Mouse (Mus musculus) cerebellum, postnatal 14 days (tissue): ENCODE measurements at regions not wholly inside any gene's neighbourhood (a gene's known extent, or its start where the extent isn't known, plus 50 kb on each side); places are given as distances from the start of the nearest gene placed in this dataset.

Experiments
- DNase-seq, 2 experiments: peaks; one replicate each; pipeline ENCODE4 v3.0.0; 2021; ENCODE audit warnings: mixed read lengths in 2 of 2

DNA sequence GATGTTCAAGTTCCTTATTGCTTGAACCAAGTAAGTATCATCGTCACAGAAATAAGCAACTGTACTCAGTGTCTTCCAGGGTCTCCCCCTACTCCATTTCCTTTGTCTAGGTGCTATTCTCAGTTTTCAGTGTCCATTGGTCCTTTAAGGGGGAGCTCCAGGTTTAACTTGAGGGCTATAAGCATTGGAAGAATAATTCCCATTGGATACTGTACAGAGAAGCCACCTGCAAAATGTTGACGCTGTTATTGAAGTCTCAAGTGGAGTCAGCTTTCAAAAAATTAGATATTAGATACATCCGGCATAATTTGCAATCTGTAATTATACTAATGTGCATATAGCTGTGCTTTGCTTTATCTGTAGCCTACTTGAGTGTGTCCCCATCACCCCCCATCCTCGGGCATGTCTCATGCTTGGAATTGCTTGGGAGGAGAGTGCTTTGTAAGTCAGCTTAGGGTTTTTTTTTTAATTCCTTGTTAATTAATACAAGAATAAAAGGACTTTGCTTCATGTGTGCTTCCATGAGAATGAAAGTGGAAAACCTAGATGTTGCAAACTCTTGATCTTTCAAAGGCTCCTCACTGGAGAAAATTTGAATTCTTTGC lies 425.6 kb upstream of the Ubash3b start:
- no peak for DNase-seq

DNA sequence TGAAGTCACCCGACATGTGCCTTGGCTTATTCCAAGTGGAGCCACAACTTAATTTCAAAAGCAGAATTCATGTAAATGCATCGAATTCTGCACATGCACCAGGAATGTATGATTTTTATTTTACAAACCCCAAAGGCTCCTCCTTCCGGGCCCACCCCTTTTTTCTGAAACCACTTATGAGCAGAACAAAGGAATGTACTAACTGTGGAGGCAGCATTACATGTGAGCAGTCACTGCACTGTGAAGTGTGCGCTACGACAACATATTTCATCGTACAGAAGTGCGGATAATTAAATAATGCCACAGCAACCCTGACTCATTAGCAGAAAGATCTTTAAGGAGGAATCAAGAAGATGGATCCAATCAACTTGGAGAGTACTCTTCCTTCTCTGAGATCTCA lies 424.8 kb upstream of the Ubash3b start:
- DNase-seq = no peak

DNA sequence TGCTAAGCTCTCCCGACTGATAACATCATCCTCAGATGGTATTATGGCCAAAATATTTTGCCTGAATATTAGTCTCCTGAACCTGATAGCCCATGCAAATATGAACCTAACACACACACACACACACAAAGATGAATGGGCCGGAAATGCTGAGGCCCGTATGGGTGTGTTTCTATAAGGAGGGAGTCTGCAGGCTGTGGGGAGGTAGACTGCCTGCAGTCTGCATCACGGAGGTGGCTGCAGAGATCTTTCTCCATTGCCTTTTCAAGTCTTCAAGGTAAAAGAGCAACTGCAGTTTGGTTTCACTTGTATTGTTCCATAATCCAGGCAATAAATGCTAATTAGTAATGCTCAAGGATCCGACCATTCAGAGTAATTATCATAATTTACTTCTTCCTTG lies 424.3 kb upstream of the Ubash3b start:
- no peak for DNase-seq

DNA sequence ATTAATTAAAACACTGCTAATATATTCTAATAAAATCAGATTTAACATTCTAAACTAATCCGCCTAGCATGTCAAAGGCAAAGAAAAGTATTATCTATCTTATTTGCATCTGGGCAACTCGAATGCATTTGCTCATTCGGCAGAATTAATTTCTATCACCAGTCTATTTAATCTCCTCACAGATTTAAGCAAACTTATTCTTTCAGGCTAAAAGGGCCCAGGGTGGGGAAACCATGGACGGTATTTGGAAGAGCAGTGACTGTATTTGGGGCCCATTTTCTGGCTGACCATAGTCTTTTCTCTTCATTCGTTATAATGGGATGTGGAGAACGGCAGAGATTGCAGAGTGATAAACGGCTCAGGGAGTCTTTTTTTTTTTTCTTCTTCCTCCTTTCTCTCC lies 423.5 kb upstream of the Ubash3b start:
- DNase-seq = no peak

GRCm38 (mm10) chr9:41583711-41584329 lies 422.3 kb upstream of the Ubash3b start:
- DNase-seq = peak in 1 of 2 experiments; percentile 38

GRCm38 (mm10) chr9:41583276-41583675 lies 421.8 kb upstream of the Ubash3b start:
- DNase-seq = no peak

GRCm38 (mm10) chr9:41582711-41583236 lies 421.3 kb upstream of the Ubash3b start:
- DNase-seq = no peak

GRCm38 (mm10) chr9:41582171-41582570 lies 420.7 kb upstream of the Ubash3b start:
- peak in 1 of 2 experiments; percentile 21 for DNase-seq

DNA sequence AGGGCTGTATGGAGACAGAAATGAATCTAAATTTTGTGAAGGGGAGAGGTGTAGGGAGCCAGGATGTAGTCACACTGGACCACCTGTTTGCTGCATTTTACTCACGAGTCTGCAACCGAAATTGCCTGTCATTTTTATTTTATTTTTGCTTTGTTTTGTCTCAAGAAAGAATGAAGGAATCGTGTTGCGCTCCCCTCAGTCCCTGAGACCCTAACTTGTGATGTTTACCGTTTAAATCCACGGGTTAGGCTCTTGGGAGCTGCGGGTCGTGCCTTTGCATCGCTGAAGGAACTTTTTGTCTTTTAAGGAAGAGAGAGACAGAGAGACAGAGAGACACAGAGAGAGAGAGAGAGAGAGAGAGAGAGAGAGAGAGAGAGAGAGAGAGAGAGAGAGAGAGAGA lies 420.2 kb upstream of the Ubash3b start:
- no peak for DNase-seq

DNA sequence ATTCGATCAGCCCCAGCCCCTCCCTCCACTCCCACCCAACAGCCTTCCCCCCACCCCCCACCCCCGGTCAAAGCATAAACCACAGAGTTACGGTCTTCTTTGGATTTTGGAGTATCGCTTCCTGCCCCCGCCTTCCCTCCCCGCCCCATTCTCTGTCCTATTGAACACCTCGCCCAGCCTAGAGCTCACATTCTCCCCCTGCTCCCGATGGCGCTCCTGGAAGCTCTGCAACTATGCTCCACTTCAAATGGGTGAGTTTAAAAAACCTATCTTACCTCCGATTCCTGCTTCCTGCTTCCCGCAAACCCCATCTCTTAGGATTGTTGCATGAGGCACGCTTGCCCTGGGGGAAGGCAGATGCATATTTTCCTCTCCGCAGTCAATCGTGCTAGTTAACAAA lies 419.7 kb upstream of the Ubash3b start:
- DNase-seq = peak in 1 of 2 experiments; percentile 24

DNA sequence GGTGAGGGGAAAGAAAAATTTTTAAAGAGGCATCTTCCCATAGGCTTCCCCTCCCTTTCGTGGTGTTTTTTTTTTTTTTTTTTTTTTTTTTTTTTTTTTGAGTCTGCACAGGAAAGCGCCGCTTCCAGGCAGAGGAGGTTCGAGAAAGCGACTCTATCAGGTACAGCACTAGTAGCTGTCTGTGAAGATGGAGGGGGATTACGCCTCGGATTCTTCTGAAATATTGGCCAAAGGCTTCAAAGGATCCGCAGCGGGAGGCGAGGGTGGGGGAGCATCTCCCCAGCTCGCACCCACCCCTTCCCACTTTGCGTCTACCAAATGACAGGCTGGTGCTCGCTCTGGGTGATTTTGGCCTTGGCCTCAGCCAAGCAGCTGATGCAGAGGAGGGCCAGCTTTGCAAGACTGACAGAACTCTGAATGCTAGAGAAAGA lies 419.1 kb upstream of the Ubash3b start:
- DNase-seq = peak; percentile 53 to 55

DNA sequence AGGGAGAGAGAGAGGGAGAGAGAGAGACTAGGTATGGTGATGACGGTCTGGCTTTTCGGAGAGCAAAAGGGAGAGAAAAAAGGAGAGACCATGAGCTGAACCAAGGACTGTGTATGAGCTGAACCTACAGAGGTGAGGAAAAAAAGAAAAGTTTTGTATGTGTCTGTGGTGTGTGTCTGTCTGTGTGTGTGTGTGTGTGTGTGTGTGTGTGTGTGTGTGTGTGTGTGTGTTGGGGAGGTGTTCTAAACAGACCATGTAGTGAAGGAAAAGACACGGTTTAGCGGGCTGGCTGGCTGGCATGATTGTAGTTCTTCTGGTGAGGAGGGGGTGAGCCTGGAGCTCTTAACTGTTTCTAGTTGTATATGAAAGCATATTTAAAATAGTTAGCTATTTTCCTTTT lies 418.6 kb upstream of the Ubash3b start:
- DNase-seq = no peak

GRCm38 (mm10) chr9:41579107-41580014 lies 417.9 kb upstream of the Ubash3b start:
- peak; percentile 40 to 52 for DNase-seq

DNA sequence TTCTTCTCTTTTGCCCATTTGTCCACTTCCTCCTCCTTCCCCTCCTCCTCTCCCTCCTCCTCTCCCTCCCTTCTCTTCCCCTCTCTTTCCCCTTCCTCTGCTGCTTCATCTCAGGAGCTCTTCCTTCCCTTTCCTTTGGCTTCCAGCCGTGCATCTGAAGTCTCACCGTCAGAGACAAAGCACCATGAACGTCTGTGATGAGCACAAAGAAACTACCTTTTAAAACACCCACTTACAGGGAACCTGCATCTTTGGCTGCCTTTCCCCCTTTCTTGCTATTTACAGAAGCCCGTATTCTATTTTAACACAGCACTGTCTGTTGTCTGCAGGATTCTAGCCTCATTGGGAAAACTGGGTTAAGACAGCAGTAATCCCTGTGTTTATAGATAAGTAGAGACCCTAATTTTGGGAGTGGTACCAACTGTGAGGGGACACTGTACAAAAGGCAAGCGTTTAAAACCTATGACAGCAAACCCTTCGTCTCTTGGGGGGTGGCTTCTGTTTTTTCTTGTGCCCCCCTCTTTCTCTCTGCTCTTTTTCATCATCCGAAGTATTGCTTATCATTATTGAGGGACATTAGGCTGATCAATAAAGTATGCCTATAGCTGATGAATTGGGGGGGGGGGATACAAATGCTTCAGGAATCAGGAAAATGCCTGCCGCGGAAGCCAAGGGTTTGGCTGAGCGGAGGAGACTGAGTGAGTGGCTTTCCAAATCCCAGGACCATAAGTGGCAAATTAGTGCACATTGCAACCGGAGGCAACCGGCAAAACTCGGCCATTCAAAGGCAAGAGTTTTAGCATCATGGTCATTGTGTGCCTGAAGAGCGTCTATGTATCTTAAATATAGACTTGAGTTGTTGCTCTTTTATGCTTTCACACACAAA lies 417.0 kb upstream of the Ubash3b start:
- no peak for DNase-seq

DNA sequence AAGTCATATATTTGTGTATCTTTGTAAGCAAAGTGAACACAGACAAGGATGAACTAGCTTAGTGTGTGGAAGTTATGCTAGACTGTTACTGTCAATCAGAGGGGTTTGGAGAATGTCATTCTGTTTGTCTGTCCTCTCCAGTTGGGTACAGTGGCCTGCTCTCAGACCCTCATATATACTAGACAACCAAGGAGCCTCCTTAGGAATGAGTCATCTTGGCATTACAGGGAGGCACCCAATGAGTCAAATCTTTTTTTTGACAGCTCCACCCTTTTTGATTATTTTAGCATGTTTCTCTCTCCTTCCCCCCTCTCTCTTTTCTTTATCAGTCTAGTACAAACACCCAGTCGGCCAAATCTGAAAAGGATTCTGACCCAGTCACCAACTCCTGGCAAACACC lies 416.3 kb upstream of the Ubash3b start:
- no peak for DNase-seq

- DNase-seq = no peak
Measured at GRCm38 (mm10) chr9:41575826-41576225, 414.3 kb upstream of the Ubash3b start.

DNA sequence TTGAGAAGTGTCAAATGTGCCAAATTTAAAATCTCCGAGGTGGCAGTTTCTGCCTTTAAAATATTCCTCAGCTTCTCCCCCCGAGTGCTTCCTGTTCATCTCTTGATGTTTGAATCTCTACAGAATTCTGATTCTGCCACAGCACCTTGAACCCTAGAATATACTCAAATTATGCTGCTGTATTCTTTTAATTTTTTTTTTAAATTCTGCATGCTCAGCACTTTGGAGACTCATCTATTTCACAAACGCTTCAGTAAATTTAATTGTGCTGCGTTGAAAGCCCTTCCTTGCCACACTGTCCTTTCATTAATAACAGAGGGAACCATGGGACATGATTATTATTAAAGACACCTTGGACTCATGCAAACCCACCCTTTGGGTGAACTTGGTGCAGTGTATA lies 408.8 kb upstream of the Ubash3b start:
- no peak for DNase-seq

DNA sequence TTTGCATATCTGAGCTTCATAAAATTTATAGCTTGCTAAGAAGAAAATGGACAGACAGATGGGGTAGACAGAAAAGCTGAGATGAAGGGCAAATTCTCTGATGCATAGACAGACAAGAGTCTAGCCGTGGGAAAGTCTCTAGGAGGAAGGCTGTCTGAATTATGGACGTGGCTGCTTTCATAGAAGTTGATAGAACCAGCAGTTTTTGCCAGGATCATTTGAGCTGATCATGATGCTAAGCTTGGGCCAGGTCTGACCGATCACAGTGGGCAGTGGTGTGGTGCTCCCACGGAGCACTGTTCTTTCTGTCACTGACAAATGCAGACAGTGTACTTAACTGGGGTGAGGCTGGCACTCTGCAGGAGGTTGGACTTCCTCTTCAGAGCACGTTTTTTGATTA lies 405.0 kb upstream of the Ubash3b start:
- no peak for DNase-seq

DNA sequence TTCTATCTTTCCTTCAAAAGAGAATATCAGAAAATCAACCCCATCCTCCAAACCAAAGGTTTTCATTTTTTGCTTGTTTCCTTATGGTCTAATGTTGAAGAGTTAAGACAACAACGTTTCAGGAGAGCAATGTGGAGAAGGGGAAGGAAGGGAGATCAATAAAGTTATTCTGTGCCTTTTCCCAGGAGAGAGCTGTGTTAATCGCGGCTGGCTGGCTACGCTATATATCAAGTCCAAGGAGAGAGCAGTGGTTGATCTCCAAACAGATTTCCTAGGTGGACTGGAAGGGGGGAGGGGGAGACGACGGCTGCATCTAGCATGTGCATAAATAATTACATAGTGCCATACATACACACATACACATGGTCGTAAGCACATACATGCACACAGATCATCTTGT lies 404.3 kb upstream of the Ubash3b start:
- no peak for DNase-seq

DNA sequence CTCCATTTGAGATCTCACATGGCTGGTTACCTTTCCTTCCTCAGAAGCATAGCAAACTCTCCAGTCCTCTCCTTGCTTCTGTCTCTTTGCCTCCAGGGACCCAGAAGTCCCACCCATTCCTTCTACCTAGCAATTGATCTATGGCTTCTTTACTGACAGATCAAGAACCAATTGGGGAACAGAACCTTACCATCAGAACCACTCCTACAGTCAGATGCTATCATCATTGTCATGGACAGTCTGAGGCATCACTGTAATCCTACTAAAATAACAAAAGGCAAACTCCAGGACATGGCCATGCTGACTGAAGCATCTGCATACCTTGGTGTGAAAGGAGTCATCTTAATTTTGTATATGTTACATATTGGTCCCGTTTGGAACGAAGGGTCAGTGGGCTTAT lies 401.9 kb upstream of the Ubash3b start:
- no peak for DNase-seq

- DNase-seq = no peak
Measured at GRCm38 (mm10) chr9:41558456-41558855, 397.0 kb upstream of the Ubash3b start.

GRCm38 (mm10) chr9:41556888-41557287 lies 395.4 kb upstream of the Ubash3b start:
- DNase-seq = no peak

- DNase-seq = no peak
Measured at GRCm38 (mm10) chr9:41545776-41546175, 384.3 kb upstream of the Ubash3b start.
